Mouse (Mus musculus): ENCODE data around the gene Smok2b.
"Not testable (repeated sequence)": the region's sequence is repeated elsewhere in the genome, so short reads cannot be mapped to it uniquely, and the experiment has no call there.

GRCm38 (mm10) chr17:13201551-13201950 lies 28.5 kb upstream of the Smok2b start:
- not testable (repeated sequence) for TF ChIP-seq CTCF (IDR thresholded peaks at IDR 0.05; ENCODE audit: borderline replicate concordance, insufficient read depth, low read length); POLR2A (IDR thresholded peaks at IDR 0.05; ENCODE audit: low read depth, low read length)
